Mouse (Mus musculus): Measurements from ENCODE around the gene Aym1. TPM values are rescaled to one million over a fixed set of nuclear protein-coding genes. Genes with fewer than 3 reads are reported as not detected.

Aym1 gene
- polyA plus RNA-seq, 1 experiment from 2014 or later, result not detected

DNA sequence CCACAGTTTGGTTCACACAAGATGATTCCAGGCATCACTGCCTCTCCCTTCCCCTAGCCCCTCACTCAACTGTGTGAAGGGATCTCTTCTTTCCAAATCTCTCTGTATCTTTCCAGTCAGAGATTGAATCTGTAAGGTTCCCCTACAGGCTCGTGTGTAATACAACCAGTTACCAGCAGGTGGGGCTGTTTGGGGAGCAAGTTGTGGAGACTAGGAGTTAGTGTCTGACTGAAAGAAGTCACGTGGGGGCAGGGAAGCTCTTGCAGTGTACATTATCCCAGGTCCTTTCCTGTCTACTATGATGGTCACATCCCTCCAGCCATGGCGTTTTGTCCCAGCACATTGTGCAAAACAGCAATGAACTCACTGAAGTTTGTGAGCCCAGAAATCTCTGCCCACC is 18.7 kb downstream of the Aym1 start:
- Histone ChIP-seq H3K36me3 (ENCODE audit: control insufficient read depth, insufficient read depth, low read length) (no peaks in the 10 kb centered on the region), H3K9me3 (ENCODE audit: control insufficient read depth, low read length) (no peaks in the 10 kb centered on the region), H3K27me3 (replicated peaks; ENCODE audit: control insufficient read depth, insufficient read depth, low read length) (no peaks in the 10 kb centered on the region), H3K9ac (ENCODE audit: low read depth, low read length) (no peak overlapping the region), H3K27ac (ENCODE audit: low read depth, low read length) (no peak overlapping the region), H3K4me3 (ENCODE audit: low read depth, low read length) (no peak overlapping the region), H3K4me2 (no peak overlapping the region), H3K4me1 (replicated peaks; ENCODE audit: control insufficient read depth, insufficient read depth, low read length) (no peaks in the 10 kb centered on the region)
- no peak for DNase-seq (ENCODE audit: low spot score)
- ATAC-seq (replicated peaks; ENCODE audit: low FRiP score), result no peak
- 32% methylated on average over 3 of the region's 3 CpGs for WGBS

DNA sequence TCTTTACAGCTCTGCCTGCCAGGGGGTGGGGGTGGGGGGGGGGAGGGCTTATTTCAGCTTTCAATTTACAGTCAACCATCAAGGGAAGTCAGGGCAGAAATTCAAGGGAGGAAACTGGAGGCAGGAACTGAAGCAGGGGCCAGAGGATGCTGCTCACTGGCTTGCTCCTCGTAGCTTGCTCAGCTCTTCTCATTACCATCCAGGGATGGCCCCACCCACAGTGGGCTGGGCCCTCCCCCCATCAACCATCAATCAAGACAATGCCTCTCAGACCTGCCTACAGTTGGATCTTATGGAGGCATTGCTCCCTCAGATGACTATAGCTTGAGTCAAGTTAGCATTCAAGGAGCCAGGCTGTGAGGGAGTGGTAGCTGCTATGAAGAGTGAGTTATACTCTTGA is 19.2 kb downstream of the Aym1 start:
- Histone ChIP-seq H3K9ac (ENCODE audit: low read depth, low read length) (no peak overlapping the region), H3K27ac (ENCODE audit: low read depth, low read length) (no peak overlapping the region), H3K36me3 (ENCODE audit: control insufficient read depth, insufficient read depth, low read length) (no peaks in the 10 kb centered on the region), H3K4me2 (no peak overlapping the region), H3K4me3 (ENCODE audit: low read depth, low read length) (no peak overlapping the region), H3K27me3 (replicated peaks; ENCODE audit: control insufficient read depth, insufficient read depth, low read length) (no peaks in the 10 kb centered on the region), H3K9me3 (ENCODE audit: control insufficient read depth, low read length) (no peaks in the 10 kb centered on the region), H3K4me1 (replicated peaks; ENCODE audit: control insufficient read depth, insufficient read depth, low read length) (no peaks in the 10 kb centered on the region)
- 57% methylated on average over 1 of the region's 1 CpGs for WGBS
- ATAC-seq (replicated peaks; ENCODE audit: low FRiP score) (no peak), DNase-seq (ENCODE audit: low spot score) (no peak)

GRCm38 (mm10) chr5:113379416-113379815 is 22.3 kb downstream of the Aym1 start:
- no peak overlapping the region for H3K9ac ChIP-seq (ENCODE audit: low read depth, low read length)
- H3K4me3 ChIP-seq (ENCODE audit: low read depth, low read length), result no peak overlapping the region
- no peaks in the 10 kb centered on the region for H3K27me3 ChIP-seq (replicated peaks; ENCODE audit: control insufficient read depth, insufficient read depth, low read length)
- ATAC-seq (replicated peaks; ENCODE audit: low FRiP score) (no peak), DNase-seq (ENCODE audit: low spot score) (no peak)
- no peaks in the 10 kb centered on the region for H3K9me3 ChIP-seq (ENCODE audit: control insufficient read depth, low read length)
- no peak overlapping the region for H3K27ac ChIP-seq (ENCODE audit: low read depth, low read length)
- H3K4me1 ChIP-seq (replicated peaks; ENCODE audit: control insufficient read depth, insufficient read depth, low read length), result no peaks in the 10 kb centered on the region
- 72% methylated on average over 5 of the region's 5 CpGs for WGBS
- H3K36me3 ChIP-seq (ENCODE audit: control insufficient read depth, insufficient read depth, low read length), result no peaks in the 10 kb centered on the region
- no peak overlapping the region for H3K4me2 ChIP-seq

GRCm38 (mm10) chr5:113380553-113380952 is 23.5 kb downstream of the Aym1 start:
- H3K27ac ChIP-seq (ENCODE audit: low read depth, low read length), result no peak overlapping the region
- no peak overlapping the region for H3K4me3 ChIP-seq (ENCODE audit: low read depth, low read length)
- ATAC-seq (replicated peaks; ENCODE audit: low FRiP score) (no peak), DNase-seq (ENCODE audit: low spot score) (no peak)
- H3K36me3 ChIP-seq (ENCODE audit: control insufficient read depth, insufficient read depth, low read length), result no peaks in the 10 kb centered on the region
- H3K4me2 ChIP-seq, result no peak overlapping the region
- no peaks in the 10 kb centered on the region for H3K9me3 ChIP-seq (ENCODE audit: control insufficient read depth, low read length)
- no peaks in the 10 kb centered on the region for H3K27me3 ChIP-seq (replicated peaks; ENCODE audit: control insufficient read depth, insufficient read depth, low read length)
- no peaks in the 10 kb centered on the region for H3K4me1 ChIP-seq (replicated peaks; ENCODE audit: control insufficient read depth, insufficient read depth, low read length)
- H3K9ac ChIP-seq (ENCODE audit: low read depth, low read length), result no peak overlapping the region
- 76% methylated on average over 8 of the region's 8 CpGs for WGBS

DNA sequence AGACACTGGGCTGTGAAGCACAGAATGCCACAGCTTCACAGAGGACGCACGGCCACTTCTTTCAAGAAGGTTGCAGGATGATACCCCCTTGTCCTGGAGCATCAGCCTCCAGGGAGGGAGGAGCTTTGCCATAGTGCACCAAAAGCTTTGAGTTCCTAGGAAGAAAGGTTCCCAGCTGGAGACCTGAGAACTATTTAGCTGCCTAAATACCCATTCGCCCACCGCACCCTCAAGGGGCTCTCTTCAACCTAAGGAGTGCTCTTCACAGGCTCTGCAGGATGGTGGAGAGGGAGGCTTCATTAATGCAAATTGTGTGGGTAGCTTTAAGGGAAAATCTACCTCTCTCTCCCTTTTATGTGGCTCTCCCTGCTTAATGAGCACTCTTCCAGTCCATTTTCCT is 25.5 kb downstream of the Aym1 start:
- Histone ChIP-seq H3K4me1 (replicated peaks; ENCODE audit: control insufficient read depth, insufficient read depth, low read length) (no peaks in the 10 kb centered on the region), H3K9me3 (ENCODE audit: control insufficient read depth, low read length) (no peaks in the 10 kb centered on the region), H3K4me2 (no peak overlapping the region), H3K36me3 (ENCODE audit: control insufficient read depth, insufficient read depth, low read length) (no peaks in the 10 kb centered on the region), H3K4me3 (ENCODE audit: low read depth, low read length) (no peak overlapping the region), H3K9ac (ENCODE audit: low read depth, low read length) (no peak overlapping the region), H3K27me3 (replicated peaks; ENCODE audit: control insufficient read depth, insufficient read depth, low read length) (no peaks in the 10 kb centered on the region), H3K27ac (ENCODE audit: low read depth, low read length) (no peak overlapping the region)
- 56% methylated on average over 4 of the region's 4 CpGs for WGBS
- no peak for ATAC-seq (replicated peaks; ENCODE audit: low FRiP score)
- DNase-seq (ENCODE audit: low spot score), result no peak

DNA sequence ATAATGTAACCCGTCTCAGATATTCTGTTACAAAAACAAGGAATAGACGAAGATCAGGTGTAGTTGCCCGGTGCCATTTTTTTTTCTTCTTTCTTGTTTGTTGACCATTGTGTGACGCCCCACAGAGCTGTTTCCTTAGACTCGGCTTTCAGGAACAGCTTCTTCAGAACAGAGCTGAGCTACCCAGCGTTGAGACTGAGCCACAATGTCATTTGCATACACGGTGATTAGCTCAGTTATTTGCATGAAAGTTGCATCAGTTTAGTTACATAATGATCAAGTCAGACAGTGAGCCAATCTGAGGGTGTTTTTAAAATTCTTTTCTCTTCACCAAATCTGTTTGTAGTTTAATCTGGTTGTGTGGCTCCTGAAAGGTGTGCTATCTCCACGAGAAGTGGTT is 36.7 kb downstream of the Aym1 start:
- no peaks in the 10 kb centered on the region for H3K27me3 ChIP-seq (replicated peaks; ENCODE audit: control insufficient read depth, insufficient read depth, low read length)
- no peak overlapping the region for H3K4me3 ChIP-seq (ENCODE audit: low read depth, low read length)
- H3K36me3 ChIP-seq (ENCODE audit: control insufficient read depth, insufficient read depth, low read length), result no peaks in the 10 kb centered on the region
- no peak overlapping the region for H3K27ac ChIP-seq (ENCODE audit: low read depth, low read length)
- WGBS, result 49% methylated on average over 8 of the region's 8 CpGs
- no peak for DNase-seq (ENCODE audit: low spot score)
- H3K4me2 ChIP-seq, result no peak overlapping the region
- ATAC-seq (replicated peaks; ENCODE audit: low FRiP score), result no peak
- H3K4me1 ChIP-seq (replicated peaks; ENCODE audit: control insufficient read depth, insufficient read depth, low read length), result no peaks in the 10 kb centered on the region
- no peaks in the 10 kb centered on the region for H3K9me3 ChIP-seq (ENCODE audit: control insufficient read depth, low read length)
- no peak overlapping the region for H3K9ac ChIP-seq (ENCODE audit: low read depth, low read length)

- DNase-seq (ENCODE audit: low spot score), result no peak
- Histone ChIP-seq H3K27me3 (replicated peaks; ENCODE audit: control insufficient read depth, insufficient read depth, low read length) (no peaks in the 10 kb centered on the region), H3K4me1 (replicated peaks; ENCODE audit: control insufficient read depth, insufficient read depth, low read length) (no peaks in the 10 kb centered on the region), H3K36me3 (ENCODE audit: control insufficient read depth, insufficient read depth, low read length) (no peaks in the 10 kb centered on the region), H3K4me3 (ENCODE audit: low read depth, low read length) (no peak overlapping the region), H3K4me2 (no peak overlapping the region), H3K9me3 (ENCODE audit: control insufficient read depth, low read length) (no peaks in the 10 kb centered on the region), H3K27ac (ENCODE audit: low read depth, low read length) (no peak overlapping the region), H3K9ac (ENCODE audit: low read depth, low read length) (no peak overlapping the region)
- WGBS, result 80% methylated on average over 17 of the region's 17 CpGs
- ATAC-seq (replicated peaks; ENCODE audit: low FRiP score), result no peak
Observed at GRCm38 (mm10) chr5:113396286-113396934, 39.3 kb downstream of the Aym1 start.

DNA sequence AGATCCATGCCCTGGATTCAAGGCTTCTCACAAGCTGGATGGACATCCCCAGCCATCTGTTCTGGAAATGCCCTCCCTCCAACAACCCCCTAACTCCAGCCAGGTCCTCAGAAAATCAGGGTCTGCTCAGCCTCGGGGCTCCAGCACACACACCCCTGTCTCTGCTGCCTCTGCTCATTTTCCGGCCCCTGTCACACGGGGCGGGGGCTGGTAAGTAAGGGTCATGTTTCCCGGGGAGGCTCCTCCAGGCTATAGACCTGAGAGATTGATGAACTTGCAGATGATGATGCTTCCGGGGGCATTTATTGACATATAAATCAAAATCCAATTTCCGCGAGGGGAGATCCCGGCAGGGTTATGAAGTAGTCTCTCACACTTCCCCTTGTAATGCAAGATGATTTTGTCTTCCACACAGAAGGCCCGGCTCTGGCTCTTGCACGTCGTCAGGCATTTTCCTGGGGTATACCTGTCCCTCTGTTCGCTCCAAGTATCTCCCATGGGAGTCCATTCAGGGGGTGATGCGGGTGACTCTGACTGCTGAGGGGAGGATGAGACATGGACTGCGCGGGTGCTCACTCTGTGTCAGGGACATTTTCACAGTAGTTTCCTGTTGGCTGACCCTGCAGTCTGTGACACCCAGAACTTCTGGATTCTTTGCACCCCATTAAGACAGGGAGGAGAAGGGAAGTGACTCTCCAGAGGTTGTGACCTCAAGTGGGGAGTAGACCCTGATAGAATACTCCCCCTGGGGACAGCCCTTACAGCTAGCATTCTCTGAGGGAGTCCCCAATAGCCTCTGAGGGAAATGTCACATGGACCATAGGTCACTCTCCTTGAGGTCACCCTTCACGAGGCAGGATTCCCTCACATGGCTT is 40.6 kb downstream of the Aym1 start:
- ATAC-seq (replicated peaks; ENCODE audit: low FRiP score) (no peak), DNase-seq (ENCODE audit: low spot score) (no peak)
- Histone ChIP-seq H3K27ac (ENCODE audit: low read depth, low read length) (no peak overlapping the region), H3K4me2 (no peak overlapping the region), H3K4me3 (ENCODE audit: low read depth, low read length) (no peak overlapping the region), H3K27me3 (replicated peaks; ENCODE audit: control insufficient read depth, insufficient read depth, low read length) (no peaks in the 10 kb centered on the region), H3K4me1 (replicated peaks; ENCODE audit: control insufficient read depth, insufficient read depth, low read length) (no peaks in the 10 kb centered on the region), H3K9me3 (ENCODE audit: control insufficient read depth, low read length) (no peaks in the 10 kb centered on the region), H3K36me3 (ENCODE audit: control insufficient read depth, insufficient read depth, low read length) (no peaks in the 10 kb centered on the region), H3K9ac (ENCODE audit: low read depth, low read length) (no peak overlapping the region)
- 71% methylated on average over 17 of the region's 17 CpGs for WGBS

GRCm38 (mm10) chr5:113402702-113403101 is 45.6 kb downstream of the Aym1 start:
- no peak for ATAC-seq (replicated peaks; ENCODE audit: low FRiP score)
- no peaks in the 10 kb centered on the region for H3K36me3 ChIP-seq (ENCODE audit: control insufficient read depth, insufficient read depth, low read length)

More at GRCm38 (mm10) chr5:113402702-113403101, 45.6 kb downstream of the Aym1 start:
- no peak overlapping the region for H3K4me2 ChIP-seq
- no peak overlapping the region for H3K9ac ChIP-seq (ENCODE audit: low read depth, low read length)
- no peaks in the 10 kb centered on the region for H3K4me1 ChIP-seq (replicated peaks; ENCODE audit: control insufficient read depth, insufficient read depth, low read length)
- H3K27ac ChIP-seq (ENCODE audit: low read depth, low read length), result no peak overlapping the region
- no peaks in the 10 kb centered on the region for H3K9me3 ChIP-seq (ENCODE audit: control insufficient read depth, low read length)
- no peak overlapping the region for H3K4me3 ChIP-seq (ENCODE audit: low read depth, low read length)
- H3K27me3 ChIP-seq (replicated peaks; ENCODE audit: control insufficient read depth, insufficient read depth, low read length), result no peaks in the 10 kb centered on the region
- no peak for DNase-seq (ENCODE audit: low spot score)
- 53% methylated on average over 11 of the region's 11 CpGs for WGBS

All from liver, embryonic 11.5 days (tissue).